Mouse (Mus musculus) bone marrow macrophage, adult 2 months (primary cell): Measurements from ENCODE around the gene Stac2.

ENCODE experiments used
- CTCF ChIP-seq: IDR thresholded peaks from 2 replicates; pipeline ENCODE4 v1.5.1; 2012; ENCODE audit warnings: low read depth, mild to moderate bottlenecking, low read length, moderate library complexity
- POLR2A ChIP-seq: IDR thresholded peaks from 2 replicates; pipeline ENCODE4 v1.6.1; 2012; ENCODE audit warnings: mild to moderate bottlenecking, low read depth, low read length, borderline replicate concordance

- TF ChIP-seq CTCF, result no peak
- no peak for TF ChIP-seq POLR2A
These were observed 6.8 kb downstream of the Stac2 start for GRCm38 (mm10) chr11:98046466-98046865.
